Mouse (Mus musculus) T-helper 1 cell (primary cell): ENCODE results near the gene Ddx4.

Source experiments
- in situ Hi-C: fragments of 300-600 bp; cut with MboI, MseI; formaldehyde crosslinking; loops from one replicate; pipeline ENCODE4 v1.15.1; 2025; ENCODE audit warnings: high pct_unique_total_duplicates

Gene Ddx4

GRCm38 (mm10) chr13:112560554-112561138, 91.6 kb downstream of the Ddx4 start:
- in situ Hi-C loops = no loop called here

- in situ Hi-C loops = loop anchor here (5.0 kb wide), 1 partner anchor 51 kb away; no protein-coding TSS in a partner anchor
Measured at GRCm38 (mm10) chr13:112556501-112556900, 95.8 kb downstream of the Ddx4 start.

- in situ Hi-C loops = no loop called here
Measured at GRCm38 (mm10) chr13:112553304-112553703, 99.0 kb downstream of the Ddx4 start.

- in situ Hi-C loops = no loop called here
Measured at GRCm38 (mm10) chr13:112551641-112552548, 100.4 kb downstream of the Ddx4 start.
